Mouse (Mus musculus) E14TG2a.4 (cell line): ENCODE data around the gene Abcb6.

Experiments used
- H3K27me3 ChIP-seq: 2 replicates; pipeline ENCODE4 v1.6.1; 2014; ENCODE audit warnings: low read length, control low read depth; ENCODE audit not compliant: insufficient read depth
- H3K36me3 ChIP-seq: 2 replicates; pipeline ENCODE4 v1.6.1; 2014; ENCODE audit warnings: low read length, control low read depth; ENCODE audit not compliant: insufficient read depth
- H3K4me1 ChIP-seq: replicated peaks from 2 replicates; pipeline ENCODE4 v1.6.1; 2014; ENCODE audit warnings: low read depth, low read length, control low read depth
- H3K4me3 ChIP-seq: replicated peaks from 2 replicates; pipeline ENCODE4 v1.5.1; 2014; ENCODE audit warnings: mild to moderate bottlenecking, low read length
- H3K9me3 ChIP-seq: 2 replicates; pipeline ENCODE4 v1.6.1; 2014; ENCODE audit warnings: low read length, control low read depth
- CTCF ChIP-seq: conservative IDR thresholded peaks from 2 replicates; pipeline ENCODE4 v1.5.1; 2014; ENCODE audit warnings: low read length
- NANOG ChIP-seq: IDR thresholded peaks from 2 replicates; pipeline ENCODE4 v1.6.1; 2014; ENCODE audit warnings: borderline replicate concordance, low read length, mixed read lengths
- POU5F1 ChIP-seq: IDR thresholded peaks from 2 replicates; pipeline ENCODE4 v1.6.1; 2014; ENCODE audit warnings: low read length, borderline replicate concordance

Abcb6 gene

GRCm38 (mm10) chr1:75145589-75145988 is 34.6 kb downstream of the Abcb6 start:
- no peak overlapping the region for H3K4me3 ChIP-seq
- H3K36me3 ChIP-seq: peaks cover 50% of the 10 kb centered on the region
- TF ChIP-seq CTCF: no peak
- no peak for TF ChIP-seq NANOG
- TF ChIP-seq POU5F1: no peak
- H3K9me3 ChIP-seq: no peaks in the 10 kb centered on the region
- H3K4me1 ChIP-seq: peaks cover 26% of the 10 kb centered on the region
- H3K27me3 ChIP-seq: peaks cover 32% of the 10 kb centered on the region

- Histone ChIP-seq H3K27me3 (peaks cover 48% of the 10 kb centered on the region), H3K36me3 (peaks cover 49% of the 10 kb centered on the region), H3K9me3 (no peaks in the 10 kb centered on the region), H3K4me3 (peak within 1 kb of the TSS; percentile 85), H3K4me1 (peaks cover 26% of the 10 kb centered on the region)
- TF ChIP-seq POU5F1 (no peak), CTCF (no peak), NANOG (no peak)
Measured at GRCm38 (mm10) chr1:75142301-75143261, 37.6 kb downstream of the Abcb6 start, which contains the start of the genes Cnppd1 and Retreg2. Gene Cnppd1, minus strand, starts transcription at chr1:75142711. Gene Retreg2, plus strand, starts transcription at chr1:75142778.

- Histone ChIP-seq H3K4me3 (peak overlapping the region; percentile 85), H3K4me1 (peaks cover 26% of the 10 kb centered on the region), H3K27me3 (peaks cover 48% of the 10 kb centered on the region), H3K36me3 (peaks cover 47% of the 10 kb centered on the region), H3K9me3 (no peaks in the 10 kb centered on the region)
- TF ChIP-seq POU5F1 (no peak), CTCF (no peak), NANOG (no peak)
Measured at GRCm38 (mm10) chr1:75141486-75142190, 38.6 kb downstream of the Abcb6 start.

- H3K4me3 ChIP-seq: peak overlapping the region; percentile 85
- TF ChIP-seq CTCF: no peak
- H3K36me3 ChIP-seq: peaks cover 43% of the 10 kb centered on the region
- peaks cover 48% of the 10 kb centered on the region for H3K27me3 ChIP-seq
- H3K9me3 ChIP-seq: no peaks in the 10 kb centered on the region
- H3K4me1 ChIP-seq: peaks cover 26% of the 10 kb centered on the region
Measured at GRCm38 (mm10) chr1:75140601-75141190, 39.5 kb downstream of the Abcb6 start.

GRCm38 (mm10) chr1:75138448-75138847 is 41.7 kb downstream of the Abcb6 start:
- Histone ChIP-seq H3K4me3 (no peak overlapping the region), H3K27me3 (peaks cover 50% of the 10 kb centered on the region), H3K4me1 (peaks cover 26% of the 10 kb centered on the region), H3K36me3 (peaks cover 23% of the 10 kb centered on the region), H3K9me3 (no peaks in the 10 kb centered on the region)
- TF ChIP-seq CTCF: no peak
- no peak for TF ChIP-seq NANOG
- no peak for TF ChIP-seq POU5F1

- Histone ChIP-seq H3K36me3 (peaks cover 23% of the 10 kb centered on the region), H3K27me3 (peaks cover 54% of the 10 kb centered on the region), H3K4me3 (no peak overlapping the region), H3K4me1 (peaks cover 17% of the 10 kb centered on the region), H3K9me3 (no peaks in the 10 kb centered on the region)
- TF ChIP-seq CTCF (no peak), POU5F1 (no peak), NANOG (no peak)
Measured at GRCm38 (mm10) chr1:75136730-75137129, 43.5 kb downstream of the Abcb6 start.

GRCm38 (mm10) chr1:75136293-75136692 is 43.9 kb downstream of the Abcb6 start:
- no peak for TF ChIP-seq CTCF
- no peak for TF ChIP-seq NANOG
- TF ChIP-seq POU5F1: no peak
- Histone ChIP-seq H3K4me1 (peaks cover 14% of the 10 kb centered on the region), H3K9me3 (no peaks in the 10 kb centered on the region), H3K4me3 (no peak overlapping the region), H3K27me3 (peaks cover 50% of the 10 kb centered on the region), H3K36me3 (peaks cover 23% of the 10 kb centered on the region)

- Histone ChIP-seq H3K36me3 (peaks cover 20% of the 10 kb centered on the region), H3K27me3 (peaks cover 38% of the 10 kb centered on the region), H3K9me3 (no peaks in the 10 kb centered on the region), H3K4me3 (no peak within 1 kb of the TSS), H3K4me1 (peaks cover 7% of the 10 kb centered on the region)
- TF ChIP-seq NANOG (no peak), POU5F1 (no peak), CTCF (no peak)
Measured at GRCm38 (mm10) chr1:75133421-75134207, 46.6 kb downstream of the Abcb6 start, which contains the start of gene Slc23a3. Gene Slc23a3, minus strand, starts transcription at chr1:75133890.
